Mouse (Mus musculus): ENCODE results near the gene Mlec. TPM values are rescaled to one million over a fixed set of nuclear protein-coding genes. Genes with fewer than 3 reads are reported as not detected.
A peak's percentile ranks its signal among the peaks of the same experiment; 100 is the strongest.

Gene Mlec
- total RNA-seq, 2 experiments from 2014 or later = 87.8 to 89.8 TPM

GRCm38 (mm10) chr5:115148378-115148777 lies 9.6 kb downstream of the Mlec start:
- TF ChIP-seq CTCF (IDR thresholded peaks at IDR 0.05) = no peak
- Histone ChIP-seq H3K4me3 (no peak overlapping the region), H3K27ac (no peak overlapping the region)
- no peak for DNase-seq (ENCODE audit: extremely low spot score in 1 of 2, low spot score in 2 of 2)
- intact Hi-C loops (cut with DNase I) = no loop called here

- no peak overlapping the region for H3K27ac ChIP-seq
- H3K4me3 ChIP-seq = no peak overlapping the region
- no peak for TF ChIP-seq CTCF (IDR thresholded peaks at IDR 0.05)
- no peak for DNase-seq (ENCODE audit: extremely low spot score in 1 of 2, low spot score in 2 of 2)
- intact Hi-C loops (cut with DNase I) = no loop called here
Measured at GRCm38 (mm10) chr5:115147388-115147787, 10.6 kb downstream of the Mlec start.

- no peak for DNase-seq (ENCODE audit: extremely low spot score in 1 of 2, low spot score in 2 of 2)
- TF ChIP-seq CTCF (IDR thresholded peaks at IDR 0.05) = no peak
- H3K4me3 ChIP-seq = no peak overlapping the region
- H3K27ac ChIP-seq = no peak overlapping the region
- intact Hi-C loops (cut with DNase I) = no loop called here
Measured at GRCm38 (mm10) chr5:115146747-115147130, 11.2 kb downstream of the Mlec start.

- intact Hi-C loops (cut with DNase I) = no loop called here
- H3K4me3 ChIP-seq = no peak overlapping the region
- peak overlapping the region; percentile 20; the same call in 1 of the 2 replicates for H3K27ac ChIP-seq
- no peak for DNase-seq (ENCODE audit: extremely low spot score in 1 of 2, low spot score in 2 of 2)
- TF ChIP-seq CTCF (IDR thresholded peaks at IDR 0.05) = no peak
Measured at GRCm38 (mm10) chr5:115145976-115146746, 11.8 kb downstream of the Mlec start.

- no peak for TF ChIP-seq CTCF (IDR thresholded peaks at IDR 0.05)
- peak overlapping the region; percentile 16; the same call in 1 of the 2 replicates for H3K27ac ChIP-seq
- H3K4me3 ChIP-seq = no peak overlapping the region
- no peak for DNase-seq (ENCODE audit: extremely low spot score in 1 of 2, low spot score in 2 of 2)
- intact Hi-C loops (cut with DNase I) = no loop called here
Measured at GRCm38 (mm10) chr5:115145253-115145968, 12.6 kb downstream of the Mlec start.

- no peak for DNase-seq (ENCODE audit: extremely low spot score in 1 of 2, low spot score in 2 of 2)
- no peak overlapping the region for H3K27ac ChIP-seq
- H3K4me3 ChIP-seq = no peak overlapping the region
- intact Hi-C loops (cut with DNase I) = no loop called here
- no peak for TF ChIP-seq CTCF (IDR thresholded peaks at IDR 0.05)
Measured at GRCm38 (mm10) chr5:115144471-115144870, 13.5 kb downstream of the Mlec start.

- no peak for TF ChIP-seq CTCF (IDR thresholded peaks at IDR 0.05)
- Histone ChIP-seq H3K27ac (no peak overlapping the region), H3K4me3 (no peak overlapping the region)
- intact Hi-C loops (cut with DNase I) = no loop called here
- no peak for DNase-seq (ENCODE audit: extremely low spot score in 1 of 2, low spot score in 2 of 2)
Measured at GRCm38 (mm10) chr5:115143552-115143951, 14.4 kb downstream of the Mlec start.

- no peak for TF ChIP-seq CTCF (IDR thresholded peaks at IDR 0.05)
- H3K27ac ChIP-seq = no peak overlapping the region
- no peak for DNase-seq (ENCODE audit: extremely low spot score in 1 of 2, low spot score in 2 of 2)
- intact Hi-C loops (cut with DNase I) = no loop called here
- no peak overlapping the region for H3K4me3 ChIP-seq
Measured at GRCm38 (mm10) chr5:115142166-115142697, 15.7 kb downstream of the Mlec start.

- no peak overlapping the region for H3K4me3 ChIP-seq
- DNase-seq (ENCODE audit: extremely low spot score in 1 of 2, low spot score in 2 of 2) = no peak
- no peak for TF ChIP-seq CTCF (IDR thresholded peaks at IDR 0.05)
- H3K27ac ChIP-seq = no peak overlapping the region
- intact Hi-C loops (cut with DNase I) = no loop called here
Measured at GRCm38 (mm10) chr5:115140726-115141125, 17.3 kb downstream of the Mlec start.

GRCm38 (mm10) chr5:115139124-115139523 lies 18.9 kb downstream of the Mlec start:
- H3K4me3 ChIP-seq = no peak overlapping the region
- no peak for DNase-seq (ENCODE audit: extremely low spot score in 1 of 2, low spot score in 2 of 2)
- no peak for TF ChIP-seq CTCF (IDR thresholded peaks at IDR 0.05)
- no peak overlapping the region for H3K27ac ChIP-seq
- intact Hi-C loops (cut with DNase I) = no loop called here

- intact Hi-C loops (cut with DNase I) = loop anchor here (2.0 kb wide), 1 partner anchor 22 kb away; no protein-coding TSS in a partner anchor
- DNase-seq (ENCODE audit: extremely low spot score in 1 of 2, low spot score in 2 of 2) = peak; percentile 87 to 89
- Histone ChIP-seq H3K27ac (peak within 1 kb of the TSS; percentile 90), H3K4me3 (peak within 1 kb of the TSS; percentile 90)
- TF ChIP-seq CTCF (IDR thresholded peaks at IDR 0.05) = no peak
Measured at GRCm38 (mm10) chr5:115134234-115135165, 23.5 kb downstream of the Mlec start, which contains the start of gene Unc119b. Unc119b (minus strand) TSS chr5:115134975.

Data from left cerebral cortex, adult 2 months (tissue).